Mouse (Mus musculus): ENCODE measurements at regions not wholly inside any gene's neighbourhood (a gene's known extent, or its start where the extent isn't known, plus 50 kb on each side); places are given as distances from the start of the nearest gene placed in this dataset.

DNA sequence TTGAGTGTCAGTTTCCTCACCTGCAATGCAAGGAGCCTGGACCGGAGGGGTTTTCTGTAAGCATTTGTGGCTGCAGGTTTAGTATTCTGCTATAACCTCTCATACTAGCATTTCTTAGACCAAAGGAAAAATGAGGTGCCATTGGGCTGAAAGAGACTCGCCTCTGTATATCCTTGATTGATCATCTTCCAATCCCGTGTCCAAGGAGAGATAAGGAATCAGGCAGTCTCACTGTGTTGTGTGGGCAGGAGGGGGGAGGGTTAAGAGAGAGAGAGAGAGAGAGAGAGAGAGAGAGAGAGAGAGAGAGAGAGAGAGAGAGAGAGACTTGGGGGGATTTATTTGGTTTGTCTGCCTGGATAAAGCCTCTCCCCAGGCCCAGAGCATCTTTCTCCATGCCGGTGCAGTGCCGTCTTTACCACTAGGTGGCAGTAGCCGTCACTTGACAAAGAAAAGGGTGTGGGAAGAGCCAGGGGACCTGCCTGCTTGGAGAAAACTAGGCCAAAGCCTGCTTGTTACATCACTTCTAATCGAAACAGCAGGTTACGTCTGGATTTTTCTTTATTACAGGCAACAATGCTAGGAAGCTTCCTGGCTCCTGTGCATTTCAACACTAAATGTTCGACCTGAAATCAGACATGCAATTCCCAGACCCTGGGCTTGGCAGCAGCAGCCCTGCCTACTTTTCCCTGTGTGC lies 56.1 kb upstream of the Ces5a start:
- no peak overlapping the region for H3K4me3 ChIP-seq (ENCODE audit: low read depth, low read length)
- 33% methylated on average over 9 of the region's 9 CpGs for WGBS
- no peaks in the 10 kb centered on the region for H3K9me3 ChIP-seq (ENCODE audit: control insufficient read depth, low read length)
- H3K4me2 ChIP-seq (ENCODE audit: low read length), result no peak overlapping the region
- H3K9ac ChIP-seq (ENCODE audit: low read length), result no peak overlapping the region
- no peaks in the 10 kb centered on the region for H3K27me3 ChIP-seq (replicated peaks; ENCODE audit: control insufficient read depth, insufficient read depth, low read length)
- peak; percentile 93 for DNase-seq (ENCODE audit: low spot score)
- 0 out of 2 replicates have a peak, but pooled peaks have one; percentile 66 for ATAC-seq (replicated peaks; ENCODE audit: low FRiP score, low TSS enrichment, low read depth)
- no peak overlapping the region for H3K27ac ChIP-seq (ENCODE audit: low read depth)
- H3K36me3 ChIP-seq (ENCODE audit: control insufficient read depth, insufficient read depth, low read length), result no peaks in the 10 kb centered on the region
- H3K4me1 ChIP-seq (replicated peaks; ENCODE audit: control insufficient read depth, insufficient read depth, low read length), result no peaks in the 10 kb centered on the region

GRCm38 (mm10) chr8:93592302-93592651 lies 56.6 kb upstream of the Ces5a start:
- H3K9me3 ChIP-seq (ENCODE audit: control insufficient read depth, low read length), result no peaks in the 10 kb centered on the region
- WGBS, result 29% methylated on average over 3 of the region's 3 CpGs

GRCm38 (mm10) chr8:93598613-93599121 lies 63.0 kb upstream of the Ces5a start:
- Histone ChIP-seq H3K4me3 (ENCODE audit: low read depth, low read length) (no peak overlapping the region), H3K4me1 (replicated peaks; ENCODE audit: control insufficient read depth, insufficient read depth, low read length) (peaks cover 13% of the 10 kb centered on the region), H3K27me3 (replicated peaks; ENCODE audit: control insufficient read depth, insufficient read depth, low read length) (no peaks in the 10 kb centered on the region), H3K4me2 (ENCODE audit: low read length) (peak overlapping the region; percentile 31), H3K9me3 (ENCODE audit: control insufficient read depth, low read length) (no peaks in the 10 kb centered on the region), H3K9ac (ENCODE audit: low read length) (no peak overlapping the region), H3K27ac (ENCODE audit: low read depth) (peak overlapping the region; percentile 20; the same call in 1 of the 2 replicates), H3K36me3 (ENCODE audit: control insufficient read depth, insufficient read depth, low read length) (no peaks in the 10 kb centered on the region)
- ATAC-seq (replicated peaks; ENCODE audit: low FRiP score, low TSS enrichment, low read depth) (no peak), DNase-seq (ENCODE audit: low spot score) (no peak)
- WGBS, result 17% methylated on average over 11 of the region's 11 CpGs

More at GRCm38 (mm10) chr8:93592302-93592651, 56.6 kb upstream of the Ces5a start:
- no peak overlapping the region for H3K4me3 ChIP-seq (ENCODE audit: low read depth, low read length)
- ATAC-seq (replicated peaks; ENCODE audit: low FRiP score, low TSS enrichment, low read depth), result no peak
- no peaks in the 10 kb centered on the region for H3K4me1 ChIP-seq (replicated peaks; ENCODE audit: control insufficient read depth, insufficient read depth, low read length)
- DNase-seq (ENCODE audit: low spot score), result no peak
- H3K27ac ChIP-seq (ENCODE audit: low read depth), result no peak overlapping the region
- no peaks in the 10 kb centered on the region for H3K27me3 ChIP-seq (replicated peaks; ENCODE audit: control insufficient read depth, insufficient read depth, low read length)
- no peak overlapping the region for H3K4me2 ChIP-seq (ENCODE audit: low read length)
- no peak overlapping the region for H3K9ac ChIP-seq (ENCODE audit: low read length)
- H3K36me3 ChIP-seq (ENCODE audit: control insufficient read depth, insufficient read depth, low read length), result no peaks in the 10 kb centered on the region

- H3K4me2 ChIP-seq (ENCODE audit: low read length), result peak overlapping the region; percentile 31; the same call in 1 of the 2 replicates
- peaks cover 13% of the 10 kb centered on the region for H3K4me1 ChIP-seq (replicated peaks; ENCODE audit: control insufficient read depth, insufficient read depth, low read length)
- H3K4me3 ChIP-seq (ENCODE audit: low read depth, low read length), result no peak overlapping the region
- 51% methylated on average over 9 of the region's 9 CpGs for WGBS
- H3K36me3 ChIP-seq (ENCODE audit: control insufficient read depth, insufficient read depth, low read length), result no peaks in the 10 kb centered on the region
- no peaks in the 10 kb centered on the region for H3K27me3 ChIP-seq (replicated peaks; ENCODE audit: control insufficient read depth, insufficient read depth, low read length)
- peak overlapping the region; percentile 20; the same call in 1 of the 2 replicates for H3K27ac ChIP-seq (ENCODE audit: low read depth)
- H3K9me3 ChIP-seq (ENCODE audit: control insufficient read depth, low read length), result no peaks in the 10 kb centered on the region
- ATAC-seq (replicated peaks; ENCODE audit: low FRiP score, low TSS enrichment, low read depth) (no peak), DNase-seq (ENCODE audit: low spot score) (no peak)
- H3K9ac ChIP-seq (ENCODE audit: low read length), result no peak overlapping the region
Observed at GRCm38 (mm10) chr8:93599306-93599705, 63.7 kb upstream of the Ces5a start.

DNA sequence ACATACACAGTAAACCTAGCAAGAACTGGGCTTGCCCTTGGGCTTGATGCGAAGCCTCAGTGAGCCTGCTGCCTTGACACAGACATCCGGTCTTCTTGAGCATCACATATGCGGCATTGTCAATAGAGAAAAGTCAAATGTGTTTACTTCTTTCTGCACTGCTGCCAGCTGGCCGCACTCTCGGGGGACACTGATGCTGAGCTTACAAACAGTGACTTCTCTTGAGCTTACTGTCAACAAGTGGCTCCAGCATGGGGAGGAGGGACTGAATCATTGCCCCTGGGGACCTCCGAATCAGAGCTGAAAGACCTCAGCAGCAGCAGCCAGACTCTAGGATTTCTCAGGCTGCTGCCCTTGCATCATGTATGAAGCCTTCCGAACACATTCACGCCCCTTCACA lies 64.1 kb upstream of the Ces5a start:
- H3K9ac ChIP-seq (ENCODE audit: low read length), result no peak overlapping the region
- 46% methylated on average over 8 of the region's 8 CpGs for WGBS
- H3K27ac ChIP-seq (ENCODE audit: low read depth), result peak overlapping the region; percentile 20; the same call in 1 of the 2 replicates
- DNase-seq (ENCODE audit: low spot score) (no peak), ATAC-seq (replicated peaks; ENCODE audit: low FRiP score, low TSS enrichment, low read depth) (no peak)
- H3K27me3 ChIP-seq (replicated peaks; ENCODE audit: control insufficient read depth, insufficient read depth, low read length), result no peaks in the 10 kb centered on the region
- no peak overlapping the region for H3K4me3 ChIP-seq (ENCODE audit: low read depth, low read length)
- no peaks in the 10 kb centered on the region for H3K36me3 ChIP-seq (ENCODE audit: control insufficient read depth, insufficient read depth, low read length)
- peaks cover 13% of the 10 kb centered on the region for H3K4me1 ChIP-seq (replicated peaks; ENCODE audit: control insufficient read depth, insufficient read depth, low read length)
- H3K4me2 ChIP-seq (ENCODE audit: low read length), result no peak overlapping the region
- no peaks in the 10 kb centered on the region for H3K9me3 ChIP-seq (ENCODE audit: control insufficient read depth, low read length)

DNA sequence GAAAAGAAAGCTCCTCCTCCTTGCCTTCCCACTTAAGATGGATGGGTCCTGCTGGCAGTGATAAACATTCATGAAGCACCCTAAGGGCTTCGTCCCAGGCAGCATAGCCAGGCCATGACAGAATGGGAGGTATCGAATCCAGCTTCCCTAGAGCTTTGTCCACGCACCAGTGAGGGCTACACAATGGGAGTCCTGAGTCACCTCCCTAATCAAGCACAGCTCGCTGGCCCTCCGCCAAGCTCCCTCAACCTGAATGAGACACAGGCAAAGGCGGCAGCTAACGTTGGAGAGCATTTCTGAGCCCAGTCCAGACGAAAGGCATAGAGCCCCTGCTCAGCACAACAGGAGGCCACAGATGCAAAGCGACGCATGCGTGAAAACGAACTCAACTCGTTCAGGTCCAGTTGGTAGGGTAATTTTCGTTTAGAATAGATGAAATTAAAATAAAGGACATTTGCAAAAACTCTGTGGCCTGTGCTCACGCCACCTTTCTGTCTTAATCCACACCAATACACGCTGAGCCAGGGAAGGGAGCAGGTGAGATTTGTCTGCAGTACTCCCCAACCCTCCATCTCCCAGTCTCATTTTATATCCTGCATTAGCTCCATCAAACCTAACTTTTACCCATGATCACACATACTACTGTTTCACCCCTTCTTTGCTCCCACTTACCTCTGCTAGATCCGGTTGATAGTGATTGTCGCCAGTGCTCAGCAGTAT lies 91.3 kb upstream of the Ces5a start:
- Histone ChIP-seq H3K4me3 (ENCODE audit: low read depth, low read length) (no peak overlapping the region), H3K9me3 (ENCODE audit: control insufficient read depth, low read length) (no peaks in the 10 kb centered on the region), H3K9ac (ENCODE audit: low read length) (no peak overlapping the region), H3K36me3 (ENCODE audit: control insufficient read depth, insufficient read depth, low read length) (no peaks in the 10 kb centered on the region), H3K27me3 (replicated peaks; ENCODE audit: control insufficient read depth, insufficient read depth, low read length) (no peaks in the 10 kb centered on the region), H3K27ac (ENCODE audit: low read depth) (no peak overlapping the region), H3K4me2 (ENCODE audit: low read length) (peak overlapping the region; percentile 25), H3K4me1 (replicated peaks; ENCODE audit: control insufficient read depth, insufficient read depth, low read length) (peaks cover 4% of the 10 kb centered on the region; the same call in 1 of the 2 replicates)
- 28% methylated on average over 18 of the region's 18 CpGs for WGBS
- ATAC-seq (replicated peaks; ENCODE audit: low FRiP score, low TSS enrichment, low read depth) (0 out of 2 replicates have a peak, but pooled peaks have one; percentile 19), DNase-seq (ENCODE audit: low spot score) (peak; percentile 75)

- H3K27ac ChIP-seq (ENCODE audit: low read depth), result no peak overlapping the region
- 66% methylated on average over 6 of the region's 6 CpGs for WGBS
- DNase-seq (ENCODE audit: low spot score), result no peak
Observed at GRCm38 (mm10) chr8:93627626-93628025, 92.0 kb upstream of the Ces5a start.

GRCm38 (mm10) chr8:93632896-93633295 lies 97.3 kb upstream of the Ces5a start:
- Histone ChIP-seq H3K9me3 (ENCODE audit: control insufficient read depth, low read length) (no peaks in the 10 kb centered on the region), H3K4me3 (ENCODE audit: low read depth, low read length) (no peak overlapping the region), H3K9ac (ENCODE audit: low read length) (no peak overlapping the region), H3K27ac (ENCODE audit: low read depth) (no peak overlapping the region), H3K4me2 (ENCODE audit: low read length) (no peak overlapping the region), H3K27me3 (replicated peaks; ENCODE audit: control insufficient read depth, insufficient read depth, low read length) (no peaks in the 10 kb centered on the region), H3K4me1 (replicated peaks; ENCODE audit: control insufficient read depth, insufficient read depth, low read length) (no peaks in the 10 kb centered on the region), H3K36me3 (ENCODE audit: control insufficient read depth, insufficient read depth, low read length) (no peaks in the 10 kb centered on the region)
- no peak for DNase-seq (ENCODE audit: low spot score)
- WGBS, result 80% methylated on average over 8 of the region's 8 CpGs
- no peak for ATAC-seq (replicated peaks; ENCODE audit: low FRiP score, low TSS enrichment, low read depth)

More at GRCm38 (mm10) chr8:93627626-93628025, 92.0 kb upstream of the Ces5a start:
- Histone ChIP-seq H3K27me3 (replicated peaks; ENCODE audit: control insufficient read depth, insufficient read depth, low read length) (no peaks in the 10 kb centered on the region), H3K4me3 (ENCODE audit: low read depth, low read length) (no peak overlapping the region), H3K9ac (ENCODE audit: low read length) (no peak overlapping the region), H3K9me3 (ENCODE audit: control insufficient read depth, low read length) (no peaks in the 10 kb centered on the region), H3K36me3 (ENCODE audit: control insufficient read depth, insufficient read depth, low read length) (no peaks in the 10 kb centered on the region), H3K4me1 (replicated peaks; ENCODE audit: control insufficient read depth, insufficient read depth, low read length) (peaks cover 4% of the 10 kb centered on the region; the same call in 1 of the 2 replicates), H3K4me2 (ENCODE audit: low read length) (no peak overlapping the region)
- ATAC-seq (replicated peaks; ENCODE audit: low FRiP score, low TSS enrichment, low read depth), result no peak
